Mouse (Mus musculus) kidney, adult 2 months (tissue): ENCODE results near the gene Rbbp7.
"Not testable (repeated sequence)": the region's sequence is repeated elsewhere in the genome, so short reads cannot be mapped to it uniquely, and the experiment has no call there.

ENCODE experiments used
- CTCF ChIP-seq: fragments of 200-500 bp; conservative IDR thresholded peaks from 2 replicates; pipeline ENCODE4 v1.5.1; 2011; ENCODE audit warnings: low read depth, mild to moderate bottlenecking, control low read depth, low read length, moderate library complexity, mixed read lengths; ENCODE audit not compliant: insufficient read depth, insufficient read length
- POLR2A ChIP-seq: fragments of 200-500 bp; IDR thresholded peaks from one replicate; pipeline ENCODE4 v1.6.1; 2011; ENCODE audit warnings: low read depth, low read length, control low read depth

- not testable (repeated sequence) for TF ChIP-seq POLR2A, CTCF
Observed at GRCm38 (mm10) chrX:162791392-162791791, 31.2 kb downstream of the Rbbp7 start.
